Comparison of ENCODE assay signal across 18 mouse cellular contexts in the genomic region with DNA sequence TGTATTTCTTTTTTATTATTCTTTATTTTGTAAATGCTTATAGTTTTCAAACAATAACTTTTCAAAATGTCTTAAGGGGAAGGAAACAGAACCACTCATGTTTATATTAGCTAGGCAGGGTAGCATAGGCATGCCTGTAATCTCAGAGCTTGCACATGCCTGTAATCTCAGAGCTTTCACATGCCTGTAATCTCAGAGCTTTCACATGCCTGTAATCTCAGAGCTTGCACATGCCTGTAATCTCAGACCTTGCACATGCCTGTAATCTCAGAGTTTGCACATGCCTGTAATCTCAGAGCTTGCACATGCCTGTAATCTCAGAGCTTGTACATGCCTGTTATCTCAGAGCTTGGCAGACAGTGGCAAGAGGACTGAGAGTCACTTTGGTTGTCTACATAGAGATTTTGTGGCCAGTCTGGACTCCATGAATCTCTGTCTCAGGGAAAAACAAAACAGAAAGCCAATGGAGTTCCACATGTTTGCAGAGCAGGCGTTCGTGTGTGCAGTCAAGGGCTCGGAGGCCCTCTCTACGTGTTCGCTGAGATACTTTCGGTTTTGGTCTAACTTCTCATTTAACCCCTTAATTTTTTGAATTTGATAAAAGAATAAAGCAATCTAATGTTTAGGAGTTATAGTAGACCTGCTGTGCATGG. TPM values are rescaled to one million over a fixed set of nuclear protein-coding genes. Genes with fewer than 3 reads are reported as not detected.
A peak's percentile ranks its signal among the peaks of the same experiment; 100 is the strongest.
DNase-seq lines count a peak whose midpoint lies in the region; ATAC-seq and TF ChIP-seq lines count a peak whose summit lies in the region.
"Had no signal": no experiment of that assay in that cellular context is flagged by ENCODE, and none has a peak within 500 bp of the region (broad histone marks: within the 10 kb centered on the region; RNA-seq: fewer than 3 reads in every experiment).

No protein-coding gene starts in this region.

- DNase-seq in kidney, adult 2 months: no peak
- DNase-seq in spleen, adult 2 months (ENCODE audit: low read depth in 1 of 2, low spot score in 2 of 2): peak in 1 of 2 experiments; percentile 7
- DNase-seq in spleen, postnatal 10 days (ENCODE audit: low spot score in 2 of 2): no peak
- no peak for DNase-seq in testis, postnatal 10 days (ENCODE audit: low spot score)
- DNase-seq in kidney, postnatal 4 days: no peak
- DNase-seq: adrenal gland, adult 2 months; cerebellum, postnatal 36 days; gastrocnemius, postnatal 10 days; layer of hippocampus, postnatal 36 days had no signal

- WGBS in kidney, adult 2 months: 52% methylated on average over 6 of the region's 6 CpGs
- 80% methylated on average over 6 of the region's 6 CpGs for WGBS in kidney, embryonic 16.5 days
- 10% methylated on average over 6 of the region's 6 CpGs for WGBS in spleen, adult 2 months
- WGBS in hindbrain, embryonic 13.5 days: 91% methylated on average over 6 of the region's 6 CpGs

- peaks cover 17% of the 10 kb centered on the region for H3K4me1 ChIP-seq in kidney, adult 2 months (ENCODE audit: control insufficient read depth, insufficient read depth, low read length)
- no peaks in the 10 kb centered on the region for H3K4me1 ChIP-seq in kidney, embryonic 16.5 days (ENCODE audit: insufficient read depth, low read length)
- H3K4me1 ChIP-seq in spleen, adult 2 months (ENCODE audit: control insufficient read depth, insufficient read depth, insufficient read length): peaks cover 5% of the 10 kb centered on the region; the same call in 1 of the 2 replicates
- no peaks in the 10 kb centered on the region for H3K4me1 ChIP-seq in hindbrain, embryonic 13.5 days (replicated peaks)
- H3K4me1 ChIP-seq: embryonic facial prominence, embryonic 13.5 days; forebrain, embryonic 13.5 days; midbrain, embryonic 12.5 days had no signal

- H3K4me3 ChIP-seq in kidney, adult 2 months (ENCODE audit: insufficient read depth, low read depth, low read length): no peak overlapping the region
- no peak overlapping the region for H3K4me3 ChIP-seq in kidney, embryonic 16.5 days (ENCODE audit: low read length)
- H3K4me3 ChIP-seq in spleen, adult 2 months (ENCODE audit: extremely low read depth, insufficient read depth, insufficient read length): peak overlapping the region; percentile 37
- H3K4me3 ChIP-seq in hindbrain, embryonic 13.5 days: no peak overlapping the region
- H3K4me3 ChIP-seq: embryonic facial prominence, embryonic 13.5 days; forebrain, embryonic 13.5 days; midbrain, embryonic 12.5 days had no signal

- peak overlapping the region; percentile 80; the same call in 1 of the 2 replicates for H3K27ac ChIP-seq in kidney, adult 2 months (ENCODE audit: insufficient read depth, low read depth, low read length)
- no peak overlapping the region for H3K27ac ChIP-seq in kidney, embryonic 16.5 days (ENCODE audit: low read length)
- no peak overlapping the region for H3K27ac ChIP-seq in spleen, adult 2 months (ENCODE audit: insufficient read depth, low read length)
- H3K27ac ChIP-seq in hindbrain, embryonic 13.5 days: no peak overlapping the region
- H3K27ac ChIP-seq: embryonic facial prominence, embryonic 13.5 days; forebrain, embryonic 13.5 days; hindbrain, postnatal 0 days; kidney, postnatal 0 days; midbrain, embryonic 12.5 days had no signal

- TF ChIP-seq POLR2A in kidney, adult 2 months (IDR thresholded peaks at IDR 0.05; ENCODE audit: low read depth, low read length): no peak
- no peak for TF ChIP-seq POLR2A in spleen, adult 2 months (IDR thresholded peaks at IDR 0.05; ENCODE audit: low read depth, low read length)

- no peak for ATAC-seq in kidney, embryonic 16.5 days (ENCODE audit: low FRiP score, low TSS enrichment)
- ATAC-seq in megakaryocyte, adult 5-6 weeks (ENCODE audit: poor library complexity, severe bottlenecking): peak; percentile 82
- ATAC-seq in hindbrain, embryonic 13.5 days (ENCODE audit: low FRiP score): no peak
- ATAC-seq: forebrain, embryonic 13.5 days; hindbrain, postnatal 0 days had no signal

- no peaks in the 10 kb centered on the region for H3K9me3 ChIP-seq in kidney, embryonic 16.5 days (ENCODE audit: low read length)
- H3K9me3 ChIP-seq in hindbrain, embryonic 13.5 days: no peaks in the 10 kb centered on the region
- H3K9me3 ChIP-seq: embryonic facial prominence, embryonic 13.5 days; forebrain, embryonic 13.5 days; midbrain, embryonic 12.5 days had no signal

- no peaks in the 10 kb centered on the region for H3K27me3 ChIP-seq in kidney, adult 2 months (replicated peaks; ENCODE audit: control insufficient read depth, insufficient read depth, low read length)
- H3K27me3 ChIP-seq in kidney, embryonic 16.5 days (ENCODE audit: insufficient read depth, low read length): no peaks in the 10 kb centered on the region
- no peaks in the 10 kb centered on the region; the same call in 1 of the 2 replicates for H3K27me3 ChIP-seq in spleen, adult 2 months (ENCODE audit: control insufficient read depth, insufficient read depth, low read length)
- no peaks in the 10 kb centered on the region for H3K27me3 ChIP-seq in hindbrain, embryonic 13.5 days
- H3K27me3 ChIP-seq: embryonic facial prominence, embryonic 13.5 days; forebrain, embryonic 13.5 days; midbrain, embryonic 12.5 days; Patski had no signal

- H3K36me3 ChIP-seq in kidney, adult 2 months (ENCODE audit: control insufficient read depth, insufficient read depth, low read length): no peaks in the 10 kb centered on the region
- no peaks in the 10 kb centered on the region for H3K36me3 ChIP-seq in kidney, embryonic 16.5 days (ENCODE audit: insufficient read depth, low read length)
- no peaks in the 10 kb centered on the region for H3K36me3 ChIP-seq in spleen, adult 2 months (ENCODE audit: control insufficient read depth, insufficient read depth, low read length)
- no peaks in the 10 kb centered on the region for H3K36me3 ChIP-seq in hindbrain, embryonic 13.5 days
- H3K36me3 ChIP-seq: embryonic facial prominence, embryonic 13.5 days; midbrain, embryonic 12.5 days had no signal

- no peak for TF ChIP-seq CTCF in kidney, adult 2 months (conservative IDR thresholded peaks at IDR 0.05; ENCODE audit: insufficient read depth, insufficient read length, low read depth, low read length)
- no peak for TF ChIP-seq CTCF in spleen, adult 2 months (IDR thresholded peaks at IDR 0.05; ENCODE audit: extremely low read depth, insufficient read depth, insufficient read length, insufficient replicate concordance)

- no peak overlapping the region for H3K4me2 ChIP-seq in kidney, embryonic 16.5 days (replicated peaks; ENCODE audit: low read depth, low read length)
- no peak overlapping the region for H3K4me2 ChIP-seq in hindbrain, embryonic 13.5 days
- H3K4me2 ChIP-seq: embryonic facial prominence, embryonic 13.5 days; forebrain, embryonic 13.5 days; midbrain, embryonic 12.5 days had no signal

- H3K9ac ChIP-seq in kidney, embryonic 16.5 days (replicated peaks; ENCODE audit: low read length): no peak overlapping the region
- no peak overlapping the region for H3K9ac ChIP-seq in hindbrain, embryonic 13.5 days
- H3K9ac ChIP-seq: embryonic facial prominence, embryonic 13.5 days; forebrain, embryonic 13.5 days; midbrain, embryonic 12.5 days had no signal

RNA-seq across cellular contexts. Expression of gene Ddit4l, which starts 10.8 kb away (rescaled TPM):
- polyA plus RNA-seq in kidney, adult 2 months (2012; rRNA removed): 7.0 and 12.0 TPM in 2 replicates
- polyA plus RNA-seq in kidney, embryonic 16.5 days (2015; fragmentation: Nextera tagmentation; extraction: Ambion mirVana): 15.3 and 17.1 TPM in 2 replicates
- 0.15 and 0.32 TPM in 2 replicates for polyA plus RNA-seq in spleen, adult 2 months (2012; rRNA removed)
- not detected in 2 replicates for total RNA-seq in megakaryocyte, adult 5-6 weeks (2015)
- total RNA-seq in megakaryocyte, adult 5-6 weeks (2017): not detected in 2 replicates
- 9.6 and 12.5 TPM in 2 replicates for polyA plus RNA-seq in hindbrain, embryonic 13.5 days (2015; fragmentation: Nextera tagmentation; extraction: Ambion mirVana)
